Mouse (Mus musculus): ENCODE data around the gene Prok2. TPM values are rescaled to one million over a fixed set of nuclear protein-coding genes. Genes with fewer than 3 reads are reported as not detected.

The Prok2 gene
- 0.06 and 0.13 TPM in 2 replicates for polyA plus RNA-seq (2012; rRNA removed)

GRCm38 (mm10) chr6:99725971-99726561, at the start of gene Prok2:
Gene Prok2, minus strand, starts transcription at chr6:99726392.
- TF ChIP-seq CTCF (IDR thresholded peaks at IDR 0.05; ENCODE audit: extremely low read depth, insufficient read depth, low read length) = no peak
- TF ChIP-seq POLR2A (IDR thresholded peaks at IDR 0.05; ENCODE audit: extremely low read depth, insufficient read depth, low read length) = no peak
- Histone ChIP-seq H3K27ac (ENCODE audit: insufficient read depth, low read length) (no peak within 1 kb of the TSS), H3K4me1 (ENCODE audit: control insufficient read depth, insufficient read depth, low read length) (no peaks in the 10 kb centered on the region), H3K4me3 (ENCODE audit: insufficient read depth, low read length) (peak within 1 kb of the TSS; percentile 28)

GRCm38 (mm10) chr6:99774680-99775079, 48.5 kb upstream of the Prok2 start:
- H3K27ac ChIP-seq (ENCODE audit: insufficient read depth, low read length) = no peak overlapping the region
- H3K4me3 ChIP-seq (ENCODE audit: insufficient read depth, low read length) = no peak overlapping the region
- TF ChIP-seq CTCF (IDR thresholded peaks at IDR 0.05; ENCODE audit: extremely low read depth, insufficient read depth, low read length) (no peak), POLR2A (IDR thresholded peaks at IDR 0.05; ENCODE audit: extremely low read depth, insufficient read depth, low read length) (no peak)
- H3K4me1 ChIP-seq (ENCODE audit: control insufficient read depth, insufficient read depth, low read length) = no peaks in the 10 kb centered on the region

GRCm38 (mm10) chr6:99768495-99768894, 42.3 kb upstream of the Prok2 start:
- Histone ChIP-seq H3K27ac (ENCODE audit: insufficient read depth, low read length) (no peak overlapping the region), H3K4me1 (ENCODE audit: control insufficient read depth, insufficient read depth, low read length) (no peaks in the 10 kb centered on the region), H3K4me3 (ENCODE audit: insufficient read depth, low read length) (no peak overlapping the region)
- TF ChIP-seq CTCF (IDR thresholded peaks at IDR 0.05; ENCODE audit: extremely low read depth, insufficient read depth, low read length) (no peak), POLR2A (IDR thresholded peaks at IDR 0.05; ENCODE audit: extremely low read depth, insufficient read depth, low read length) (no peak)

- no peak overlapping the region for H3K4me3 ChIP-seq (ENCODE audit: insufficient read depth, low read length)
- TF ChIP-seq POLR2A (IDR thresholded peaks at IDR 0.05; ENCODE audit: extremely low read depth, insufficient read depth, low read length) (no peak), CTCF (IDR thresholded peaks at IDR 0.05; ENCODE audit: extremely low read depth, insufficient read depth, low read length) (no peak)
- H3K4me1 ChIP-seq (ENCODE audit: control insufficient read depth, insufficient read depth, low read length) = no peaks in the 10 kb centered on the region
- no peak overlapping the region for H3K27ac ChIP-seq (ENCODE audit: insufficient read depth, low read length)
Measured at GRCm38 (mm10) chr6:99764916-99765315, 38.7 kb upstream of the Prok2 start.

GRCm38 (mm10) chr6:99762069-99762985, 36.1 kb upstream of the Prok2 start:
- Histone ChIP-seq H3K4me3 (ENCODE audit: insufficient read depth, low read length) (no peak overlapping the region), H3K4me1 (ENCODE audit: control insufficient read depth, insufficient read depth, low read length) (no peaks in the 10 kb centered on the region), H3K27ac (ENCODE audit: insufficient read depth, low read length) (no peak overlapping the region)
- no peak for TF ChIP-seq POLR2A (IDR thresholded peaks at IDR 0.05; ENCODE audit: extremely low read depth, insufficient read depth, low read length)
- TF ChIP-seq CTCF (IDR thresholded peaks at IDR 0.05; ENCODE audit: extremely low read depth, insufficient read depth, low read length) = no peak

GRCm38 (mm10) chr6:99756105-99756504, 29.9 kb upstream of the Prok2 start:
- no peak overlapping the region for H3K4me3 ChIP-seq (ENCODE audit: insufficient read depth, low read length)
- H3K4me1 ChIP-seq (ENCODE audit: control insufficient read depth, insufficient read depth, low read length) = no peaks in the 10 kb centered on the region
- no peak overlapping the region for H3K27ac ChIP-seq (ENCODE audit: insufficient read depth, low read length)
- TF ChIP-seq CTCF (IDR thresholded peaks at IDR 0.05; ENCODE audit: extremely low read depth, insufficient read depth, low read length) = no peak
- TF ChIP-seq POLR2A (IDR thresholded peaks at IDR 0.05; ENCODE audit: extremely low read depth, insufficient read depth, low read length) = no peak

- TF ChIP-seq POLR2A (IDR thresholded peaks at IDR 0.05; ENCODE audit: extremely low read depth, insufficient read depth, low read length) (no peak), CTCF (IDR thresholded peaks at IDR 0.05; ENCODE audit: extremely low read depth, insufficient read depth, low read length) (no peak)
- Histone ChIP-seq H3K4me1 (ENCODE audit: control insufficient read depth, insufficient read depth, low read length) (no peaks in the 10 kb centered on the region), H3K4me3 (ENCODE audit: insufficient read depth, low read length) (no peak overlapping the region), H3K27ac (ENCODE audit: insufficient read depth, low read length) (no peak overlapping the region)
Measured at GRCm38 (mm10) chr6:99751308-99751707, 25.1 kb upstream of the Prok2 start.

- H3K4me3 ChIP-seq (ENCODE audit: insufficient read depth, low read length) = no peak overlapping the region
- TF ChIP-seq POLR2A (IDR thresholded peaks at IDR 0.05; ENCODE audit: extremely low read depth, insufficient read depth, low read length) = no peak
- TF ChIP-seq CTCF (IDR thresholded peaks at IDR 0.05; ENCODE audit: extremely low read depth, insufficient read depth, low read length) = no peak
- H3K27ac ChIP-seq (ENCODE audit: insufficient read depth, low read length) = no peak overlapping the region
Measured at GRCm38 (mm10) chr6:99746275-99746674, 20.1 kb upstream of the Prok2 start.

GRCm38 (mm10) chr6:99742866-99743265, 16.7 kb upstream of the Prok2 start:
- no peak overlapping the region for H3K4me3 ChIP-seq (ENCODE audit: insufficient read depth, low read length)
- TF ChIP-seq POLR2A (IDR thresholded peaks at IDR 0.05; ENCODE audit: extremely low read depth, insufficient read depth, low read length) (no peak), CTCF (IDR thresholded peaks at IDR 0.05; ENCODE audit: extremely low read depth, insufficient read depth, low read length) (no peak)
- H3K4me1 ChIP-seq (ENCODE audit: control insufficient read depth, insufficient read depth, low read length) = peaks cover 4% of the 10 kb centered on the region
- no peak overlapping the region for H3K27ac ChIP-seq (ENCODE audit: insufficient read depth, low read length)

More at GRCm38 (mm10) chr6:99746275-99746674, 20.1 kb upstream of the Prok2 start:
- H3K4me1 ChIP-seq (ENCODE audit: control insufficient read depth, insufficient read depth, low read length) = peaks cover 4% of the 10 kb centered on the region

Data from cortical plate, adult 2 months (tissue).